Mouse (Mus musculus) neural tube, embryonic 10.5 days (tissue): ENCODE results near the gene Rgs10.
"Not testable (repeated sequence)": the region's sequence is repeated elsewhere in the genome, so short reads cannot be mapped to it uniquely, and the experiment has no call there.

Experiments
- DNase-seq: peaks from one replicate; pipeline ENCODE4 v3.0.0-alpha.2; 2017; ENCODE audit warnings: low spot score; ENCODE audit errors: extremely low spot score

The Rgs10 gene

DNA sequence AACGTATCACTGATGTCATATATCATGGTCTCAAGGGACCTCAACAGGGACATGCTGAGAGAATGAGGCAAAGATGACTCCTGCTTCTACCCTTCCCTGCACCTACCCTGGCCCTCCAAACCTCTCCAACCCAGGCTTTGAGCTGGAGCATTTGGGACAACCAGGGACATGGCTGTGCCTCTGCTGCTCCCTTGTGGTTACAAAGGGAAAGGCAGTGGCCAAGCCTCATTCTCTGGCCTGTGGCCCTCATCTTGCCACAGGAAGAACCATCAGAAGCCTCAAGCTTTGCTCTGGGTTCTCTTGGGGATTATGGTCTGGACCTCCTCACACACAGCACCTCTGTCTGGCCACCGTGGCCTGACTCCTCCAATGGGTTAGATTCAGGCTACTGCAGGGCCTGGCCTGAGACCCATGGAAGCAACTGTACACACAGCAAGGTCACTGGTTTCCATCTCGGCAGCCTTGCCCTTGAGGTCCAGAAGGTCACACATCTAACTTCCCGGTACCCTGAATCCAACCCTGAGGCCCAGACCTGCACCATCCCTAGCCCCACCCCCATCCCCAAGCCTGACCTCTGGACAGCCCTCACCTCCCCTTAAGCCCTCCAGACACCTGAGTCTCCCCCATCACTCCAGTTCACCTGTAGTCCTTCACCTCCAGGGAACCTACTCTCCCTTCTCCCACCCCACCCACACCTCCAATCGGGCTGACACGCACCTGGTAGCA is 73.5 kb downstream of the Rgs10 start:
- peak; percentile 78 for DNase-seq

DNA sequence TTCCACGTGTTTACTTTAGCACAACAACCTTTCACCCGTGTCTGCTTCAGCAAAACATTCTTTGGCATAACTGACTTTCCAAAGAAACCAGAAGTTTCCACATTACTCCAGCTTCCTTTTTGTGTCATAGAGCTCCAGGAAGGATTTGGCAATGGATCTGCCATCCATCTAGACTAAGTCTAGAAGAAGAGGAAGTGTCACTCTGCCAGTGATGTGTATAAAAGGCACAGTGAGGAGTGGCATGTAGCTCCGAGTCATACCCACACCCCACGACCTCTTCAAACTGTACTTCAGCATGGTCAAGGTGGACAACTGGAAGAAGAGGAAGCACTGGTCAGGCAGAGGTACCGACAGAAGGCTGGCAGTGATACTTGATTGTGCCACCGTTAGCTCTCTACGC is 74.1 kb downstream of the Rgs10 start:
- no peak for DNase-seq

DNA sequence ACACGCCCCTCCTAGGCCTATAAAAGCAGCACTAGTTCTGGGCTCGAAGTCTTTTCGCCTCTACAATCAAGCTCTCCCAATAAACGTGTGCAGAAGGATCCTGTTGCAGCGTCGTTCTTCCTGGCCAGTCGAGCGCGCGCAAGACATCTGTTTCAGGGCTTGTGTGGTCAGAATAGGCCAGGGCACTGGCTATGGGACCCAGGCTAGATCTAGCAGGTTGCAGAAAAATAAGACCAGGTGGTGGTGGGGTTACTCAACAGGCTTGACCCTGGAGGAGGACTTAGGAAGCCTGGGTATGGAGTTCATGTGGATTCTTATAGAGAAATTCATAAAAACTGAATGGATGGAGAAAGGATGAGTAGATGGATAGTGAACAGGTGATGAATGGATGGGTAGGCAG is 75.9 kb downstream of the Rgs10 start:
- DNase-seq = not testable (repeated sequence)

DNA sequence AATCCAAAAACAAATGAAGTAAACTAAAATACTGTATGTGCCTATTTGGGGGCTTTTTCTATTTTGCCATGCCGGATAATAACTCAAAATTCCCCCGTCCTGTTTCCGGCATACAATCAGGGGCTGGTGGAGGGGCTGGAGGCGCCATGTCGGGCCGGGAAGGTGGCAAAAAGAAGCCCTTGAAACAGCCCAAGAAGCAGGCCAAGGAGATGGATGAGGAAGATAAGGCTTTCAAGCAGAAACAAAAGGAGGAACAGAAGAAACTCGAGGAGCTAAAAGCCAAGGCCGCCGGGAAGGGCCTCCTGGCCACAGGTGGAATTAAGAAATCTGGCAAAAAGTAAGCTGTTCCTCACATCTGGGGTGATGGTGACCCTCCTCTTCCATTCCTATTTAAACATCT is 78.2 kb downstream of the Rgs10 start:
- not testable (repeated sequence) for DNase-seq

DNA sequence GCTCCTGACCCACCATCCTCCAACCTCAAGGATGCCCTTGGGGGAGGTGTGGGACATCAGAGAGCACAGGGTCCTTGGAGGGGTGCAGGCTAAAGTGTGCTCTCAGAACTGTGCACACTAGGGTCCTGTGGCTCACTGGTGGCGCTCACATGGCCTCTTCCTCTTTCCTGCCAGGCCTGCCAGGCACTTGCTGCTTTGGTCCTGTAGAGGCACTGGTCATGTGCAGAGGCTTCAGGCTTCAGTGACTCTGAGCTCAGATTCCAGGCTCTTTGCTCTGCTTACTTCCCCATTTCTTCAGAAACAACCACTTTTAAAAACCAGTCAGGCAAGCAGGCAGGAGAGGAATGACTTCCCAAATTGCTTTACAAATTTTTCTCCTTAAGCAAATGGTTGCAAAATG is 85.7 kb downstream of the Rgs10 start:
- DNase-seq = no peak

GRCm38 (mm10) chr7:128330981-128331380 is 87.6 kb downstream of the Rgs10 start:
- no peak for DNase-seq

- no peak for DNase-seq
Observed at GRCm38 (mm10) chr7:128324977-128325376, 93.6 kb downstream of the Rgs10 start.
